Mouse (Mus musculus) megakaryocyte, embryonic 14.5 days (primary cell): ENCODE data around the gene Nfkbiz.

Source experiments
- FLI1 ChIP-seq: IDR thresholded peaks from 2 replicates; pipeline ENCODE4 v1.6.1; 2012; ENCODE audit warnings: low read length, inconsistent platforms, mixed read lengths
- GATA1 ChIP-seq: IDR thresholded peaks from 3 replicates; pipeline ENCODE4 v1.6.1; 2012; ENCODE audit warnings: mixed read lengths, low read length, inconsistent platforms, borderline replicate concordance

GRCm38 (mm10) chr16:55787385-55788072, 51.2 kb downstream of the Nfkbiz start:
- no peak for TF ChIP-seq GATA1
- no peak for TF ChIP-seq FLI1
